Mouse (Mus musculus) adrenal gland, adult 2 months (tissue): ENCODE measurements around the gene Olfr31. TPM values are rescaled to one million over a fixed set of nuclear protein-coding genes. Genes with fewer than 3 reads are reported as not detected.

Experiments
- DNase-seq: peaks from one replicate; pipeline ENCODE4 v3.0.0; 2021
- long read RNA-seq: library from polyadenylated mRNA; stranded (forward); transcript quantifications from one replicate; pipeline ENCODE4 v2.0.0, GENCODE M21; 2021
- polyA plus RNA-seq: library from polyadenylated mRNA; depleted of rRNA; stranded (reverse); fragments of >200 nt; gene quantifications from 2 replicates; pipeline ENCODE4 v1.2.3, GENCODE M21; 2012; rRNA removed
- total RNA-seq, 2 experiments: library from RNA; stranded (reverse); gene quantifications; 2 replicates each; pipeline ENCODE4 v1.2.3; 2021

Gene Olfr31
- total RNA-seq (not detected), polyA plus RNA-seq (not detected in 2 replicates)
- long read RNA-seq, result 0 reads

DNA sequence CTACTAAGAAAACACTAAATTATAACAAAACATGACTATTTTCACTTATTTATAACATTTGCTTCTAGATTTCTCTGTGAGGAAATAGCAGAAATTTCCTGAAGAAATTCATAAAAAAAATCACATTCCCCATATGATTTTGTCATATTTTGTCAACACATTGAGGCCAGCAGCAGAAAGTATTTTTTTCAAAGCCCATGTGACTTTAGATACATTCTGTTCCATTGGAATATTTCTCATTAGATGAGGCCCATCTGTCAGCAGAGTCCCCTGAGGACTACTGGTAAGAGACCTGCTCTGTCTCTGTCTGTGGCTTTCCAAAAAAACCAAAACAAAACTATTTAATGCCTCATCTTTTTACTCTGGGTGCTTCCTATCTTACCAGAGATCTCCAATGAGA is at the start of gene Olfr31:
Gene Olfr31 (plus strand): TSS at position 301 of the 400 bp plus-strand sequence.
- no peak for DNase-seq

DNA sequence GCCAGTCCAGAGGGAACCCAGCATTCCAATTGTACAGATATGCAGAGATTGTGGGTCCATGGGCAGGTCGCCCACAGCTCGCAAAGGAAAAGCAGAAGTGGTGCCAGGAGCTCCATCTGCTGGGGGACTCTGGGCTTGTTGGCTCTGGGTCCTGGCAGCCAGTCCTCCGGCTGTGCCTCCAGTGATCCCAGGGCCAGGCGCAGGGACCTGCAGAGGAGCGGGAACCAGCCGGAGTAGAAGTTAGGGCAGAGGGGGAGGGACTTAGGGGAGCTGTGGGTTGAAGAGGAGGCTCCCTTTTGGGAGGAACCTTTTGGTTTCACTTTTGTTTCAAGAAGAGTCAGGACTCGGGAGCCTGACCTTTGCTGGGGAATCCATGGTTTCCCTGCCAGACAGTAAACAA is 28.2 kb upstream of the Olfr31 start:
- DNase-seq, result peak; percentile 66

DNA sequence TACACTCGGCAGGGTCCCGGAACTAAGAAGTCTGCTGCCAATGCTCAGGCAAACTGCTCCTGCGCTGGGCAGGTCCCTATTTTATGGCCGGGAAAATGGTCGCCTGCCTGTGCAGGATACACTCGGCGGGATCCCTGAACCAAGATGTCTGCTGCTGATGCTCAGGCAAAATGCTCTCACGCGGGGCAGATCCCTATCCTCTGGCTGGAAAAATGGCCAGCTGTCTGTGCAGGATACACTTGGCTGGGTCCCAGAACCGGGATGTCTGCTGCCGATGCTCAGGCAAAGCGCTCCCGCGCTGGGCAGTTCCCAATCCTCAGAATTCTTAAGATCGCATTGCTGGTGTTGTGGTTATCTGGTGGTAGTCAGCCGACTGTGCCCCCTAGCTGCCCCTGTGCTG is 13.7 kb upstream of the Olfr31 start:
- no peak for DNase-seq

DNA sequence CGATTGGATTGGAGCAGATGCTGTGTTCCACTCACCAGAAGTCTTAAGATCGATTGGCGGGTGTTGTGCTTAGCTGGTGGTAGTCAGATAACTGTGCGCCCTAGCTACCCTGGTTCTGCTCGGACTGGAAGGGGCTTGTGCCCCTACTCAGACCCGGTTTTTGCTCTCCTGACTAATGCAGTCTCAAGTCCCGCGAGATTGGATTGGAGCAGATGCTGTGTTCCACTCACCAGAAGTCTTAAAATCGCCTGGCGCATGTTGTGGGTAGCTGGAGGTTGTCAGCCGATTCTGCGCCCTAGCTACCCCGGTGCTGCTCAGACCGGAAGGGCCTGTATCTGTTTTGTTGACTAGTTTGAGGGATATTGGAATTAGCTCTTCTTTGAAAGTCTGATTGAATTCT is 13.2 kb upstream of the Olfr31 start:
- DNase-seq, result no peak

DNA sequence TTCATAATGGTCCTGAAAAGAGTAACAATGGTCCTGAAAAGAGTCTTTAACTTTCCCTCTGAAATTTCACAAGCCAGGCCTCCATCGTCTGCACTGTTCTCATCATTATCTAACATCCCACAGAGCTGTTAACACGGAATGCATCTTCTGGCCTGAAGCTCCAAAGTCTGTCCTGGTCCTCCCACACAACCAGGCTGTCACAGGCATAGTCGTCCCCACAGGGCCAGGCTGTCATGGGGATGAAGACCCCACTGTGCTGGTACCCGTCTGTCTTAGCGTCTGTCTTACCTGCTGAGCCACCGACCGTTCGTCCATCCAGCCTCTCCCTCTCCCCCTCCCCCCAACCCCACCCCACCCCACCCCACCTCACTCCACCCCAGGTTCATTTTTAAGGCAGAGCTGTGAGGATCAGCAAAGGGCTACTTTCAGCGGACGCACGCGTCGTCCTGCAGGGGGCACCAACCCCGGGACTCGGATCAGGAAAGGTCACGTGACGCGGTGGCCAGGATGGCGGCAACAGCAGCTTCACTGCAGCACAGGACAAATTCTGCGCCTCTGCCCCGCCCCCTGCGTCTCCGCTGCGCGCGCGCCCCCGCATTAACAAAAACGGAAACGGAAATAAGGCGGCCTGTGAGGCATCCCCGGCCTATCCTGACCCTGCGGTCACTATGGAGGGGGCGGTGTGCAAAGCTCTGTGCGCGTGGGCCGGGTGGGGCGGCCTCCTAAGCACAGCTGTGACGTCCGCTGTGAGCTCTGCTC is 22.7 kb downstream of the Olfr31 start:
- peak; percentile 92 for DNase-seq

DNA sequence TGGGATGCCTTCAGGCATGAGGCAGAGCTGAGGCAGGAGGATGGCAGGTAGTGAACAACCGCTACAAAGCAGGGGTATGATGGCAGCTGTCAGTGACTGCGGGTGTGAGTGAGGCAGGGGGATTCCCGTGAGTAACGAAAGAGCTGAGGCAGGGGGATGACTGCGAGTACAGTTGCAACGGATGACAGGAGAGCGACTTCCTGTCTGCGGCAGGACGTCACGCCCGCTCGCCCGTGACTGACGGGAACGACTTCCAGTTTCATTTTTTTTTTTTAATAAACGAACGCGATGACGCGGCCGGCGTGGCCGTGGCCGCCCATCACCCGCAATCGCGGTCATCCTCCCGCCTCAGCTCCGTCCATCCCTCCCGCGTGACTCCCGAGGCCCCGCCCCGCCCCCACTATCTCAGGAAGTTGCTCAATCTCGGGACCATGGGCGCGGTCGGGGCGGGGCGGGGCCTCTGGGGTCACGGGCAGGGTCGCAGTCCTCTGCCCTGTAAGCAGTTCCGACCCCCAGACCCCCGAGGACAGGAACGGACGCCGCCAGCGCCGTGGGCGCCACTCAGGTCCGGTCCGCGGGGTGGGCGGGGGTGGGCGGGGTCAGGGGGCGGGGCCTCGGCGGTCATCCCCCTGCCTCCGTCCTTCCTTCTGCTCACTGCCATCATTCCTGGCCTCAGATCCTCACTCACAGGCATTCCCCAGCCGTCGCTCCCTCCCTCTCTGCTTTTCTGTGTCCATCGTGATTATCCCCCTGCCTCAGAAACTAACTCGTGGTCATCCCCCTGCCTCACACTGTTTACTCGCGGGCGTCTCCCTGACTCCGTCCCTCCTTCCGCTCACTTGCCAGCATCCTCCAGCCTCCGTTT is 23.6 kb downstream of the Olfr31 start, which contains the start of gene Il3ra:
Gene Il3ra (plus strand): TSS at position 328 of the 865 bp plus-strand sequence.
- peak; percentile 78 for DNase-seq

DNA sequence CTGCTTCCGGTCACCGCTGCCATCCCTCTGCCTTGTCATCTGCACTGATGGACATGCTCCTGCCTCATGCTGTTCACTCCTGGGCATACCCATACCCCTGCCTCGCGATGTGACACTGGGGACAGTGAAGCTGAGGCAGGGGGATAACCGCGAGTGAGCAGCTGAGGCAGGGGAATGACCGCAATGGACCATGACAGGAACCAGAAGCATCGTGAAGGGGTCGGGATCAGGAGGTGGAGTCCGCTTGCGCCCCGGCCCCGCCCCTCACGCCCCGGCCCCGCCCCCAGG is 24.1 kb downstream of the Olfr31 start:
- no peak for DNase-seq

DNA sequence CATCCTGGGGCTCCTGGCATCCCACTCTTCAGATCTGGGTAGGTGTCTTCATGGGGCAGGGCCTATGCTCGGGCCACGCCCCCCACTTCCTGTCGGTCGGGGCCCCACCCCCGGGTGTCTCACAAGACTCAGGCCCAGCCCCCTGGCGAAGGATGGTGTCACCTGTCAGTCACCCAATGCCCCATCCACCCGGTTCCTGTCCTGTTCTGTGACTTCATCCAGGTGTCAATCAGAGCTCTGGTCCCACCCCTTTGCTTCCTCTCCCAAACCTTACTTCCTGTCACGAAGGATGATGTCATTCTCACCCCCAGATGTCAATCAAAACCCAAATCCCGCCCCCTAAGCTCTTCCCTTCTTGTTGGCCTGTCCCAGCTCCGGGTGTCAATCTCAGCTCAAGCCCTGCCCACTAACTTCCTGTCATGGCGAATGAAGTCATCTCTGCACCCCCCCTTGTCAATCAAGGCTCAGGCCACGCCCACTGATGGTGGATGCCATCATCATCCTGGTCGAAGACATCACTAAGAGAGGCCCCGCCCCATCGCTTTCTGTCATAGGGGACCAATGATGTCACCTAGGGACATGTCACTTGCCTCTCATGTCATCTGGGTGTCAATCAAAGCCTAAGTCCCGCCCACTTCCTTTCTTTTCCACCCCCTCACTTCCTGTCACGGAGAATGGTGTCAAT is 24.7 kb downstream of the Olfr31 start:
- DNase-seq, result peak; percentile 12

DNA sequence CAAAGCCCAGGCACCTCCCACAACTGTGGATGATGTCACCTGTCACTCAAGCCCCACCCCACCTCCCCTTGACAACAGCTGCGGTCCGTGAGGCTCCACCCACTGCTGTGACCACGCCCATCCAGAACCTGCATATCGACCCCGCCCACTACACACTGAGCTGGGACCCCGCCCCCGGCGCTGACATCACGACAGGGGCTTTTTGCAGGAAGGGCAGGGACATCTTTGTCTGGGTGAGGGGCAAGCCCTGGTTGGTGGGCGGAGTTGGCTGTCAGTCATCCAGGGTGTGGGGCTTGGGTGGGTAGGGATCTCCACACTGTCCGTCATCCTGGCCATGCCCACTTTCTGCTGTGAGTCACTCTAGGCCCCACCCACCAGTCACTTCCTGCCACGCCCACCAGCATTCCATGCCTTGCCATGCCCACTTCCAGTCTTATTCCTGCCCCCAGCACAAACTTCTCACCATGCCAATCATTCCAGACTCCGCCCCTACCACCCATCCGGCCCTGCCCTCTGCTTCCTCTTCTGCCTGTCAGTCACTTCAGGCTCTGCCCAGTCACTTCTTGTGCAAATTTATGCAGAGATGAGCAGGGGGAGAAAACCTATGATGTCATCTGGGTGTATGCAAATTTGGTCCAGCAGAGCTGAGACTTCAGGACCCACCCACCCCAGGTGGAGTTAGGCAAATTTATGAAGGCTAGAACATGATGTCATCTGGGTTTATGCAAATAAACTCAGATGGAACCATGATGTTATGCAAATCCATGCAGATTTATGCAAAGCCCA is 25.4 kb downstream of the Olfr31 start:
- peak; percentile 18 for DNase-seq

DNA sequence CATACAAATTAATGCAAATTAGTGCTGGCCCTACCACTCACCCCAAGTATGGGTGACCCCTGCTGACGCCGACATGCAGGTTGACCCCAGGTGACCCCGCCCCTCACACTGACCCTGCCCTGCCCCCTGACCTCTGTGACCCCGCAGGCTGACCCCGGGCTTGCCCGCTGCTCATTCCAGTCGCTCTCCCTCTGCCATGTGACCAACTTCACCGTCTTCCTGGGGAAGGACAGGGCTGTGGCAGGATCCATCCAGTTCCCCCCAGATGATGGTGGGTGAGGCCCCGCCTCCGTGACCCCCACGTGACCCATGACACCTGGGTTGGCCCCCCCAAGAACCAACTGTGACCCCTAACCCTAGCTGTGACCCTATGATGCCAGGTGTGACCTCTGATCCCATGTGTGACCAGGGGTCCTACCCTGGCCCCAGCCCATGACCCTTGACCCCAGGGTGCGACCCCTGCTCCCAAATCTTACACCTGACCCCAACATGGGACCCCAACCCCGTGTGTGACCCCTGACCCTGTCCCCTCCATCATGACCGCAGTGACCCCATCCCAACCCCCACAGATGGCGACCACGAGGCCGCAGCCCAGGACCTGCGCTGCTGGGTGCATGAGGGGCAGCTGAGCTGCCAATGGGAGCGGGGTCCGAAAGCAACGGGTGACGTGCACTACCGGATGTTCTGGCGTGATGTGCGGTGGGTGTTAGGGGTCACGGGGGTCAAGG is 26.2 kb downstream of the Olfr31 start:
- DNase-seq, result peak; percentile 25

DNA sequence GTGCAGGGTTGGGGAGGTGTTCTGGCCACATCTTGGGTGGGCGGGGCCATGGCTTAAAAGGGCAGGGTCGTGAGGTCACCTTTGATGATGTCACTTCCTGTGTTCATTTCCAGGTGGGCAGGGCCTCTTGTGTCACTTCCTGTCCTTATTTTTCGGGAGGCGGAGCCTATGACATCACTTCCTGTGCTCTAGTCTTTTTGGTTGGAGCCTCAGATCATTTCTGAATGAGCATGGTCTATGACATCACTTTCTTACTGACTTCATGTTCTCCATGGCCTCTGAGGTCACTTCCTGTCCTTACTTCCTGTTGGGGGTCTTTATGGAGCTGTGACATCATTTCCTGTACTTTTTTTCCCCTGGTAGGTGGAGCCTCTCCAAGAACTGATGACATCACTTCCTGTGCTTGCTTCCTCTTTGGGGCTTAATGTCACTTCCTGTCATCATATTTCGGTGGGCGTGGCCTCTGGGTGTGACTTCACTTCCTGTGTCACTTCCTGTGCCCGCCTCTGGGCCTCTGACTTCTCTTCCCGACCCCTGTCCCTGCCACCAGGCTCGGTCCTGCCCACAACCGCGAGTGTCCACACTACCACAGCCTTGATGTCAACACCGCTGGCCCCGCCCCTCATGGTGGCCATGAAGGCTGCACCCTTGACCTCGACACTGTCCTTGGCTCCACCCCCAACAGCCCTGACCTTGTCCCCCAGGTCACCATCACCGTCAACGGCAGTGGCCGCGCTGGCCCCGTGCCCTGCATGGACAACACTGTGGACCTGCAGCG is 27.0 kb downstream of the Olfr31 start:
- DNase-seq, result peak; percentile 4

DNA sequence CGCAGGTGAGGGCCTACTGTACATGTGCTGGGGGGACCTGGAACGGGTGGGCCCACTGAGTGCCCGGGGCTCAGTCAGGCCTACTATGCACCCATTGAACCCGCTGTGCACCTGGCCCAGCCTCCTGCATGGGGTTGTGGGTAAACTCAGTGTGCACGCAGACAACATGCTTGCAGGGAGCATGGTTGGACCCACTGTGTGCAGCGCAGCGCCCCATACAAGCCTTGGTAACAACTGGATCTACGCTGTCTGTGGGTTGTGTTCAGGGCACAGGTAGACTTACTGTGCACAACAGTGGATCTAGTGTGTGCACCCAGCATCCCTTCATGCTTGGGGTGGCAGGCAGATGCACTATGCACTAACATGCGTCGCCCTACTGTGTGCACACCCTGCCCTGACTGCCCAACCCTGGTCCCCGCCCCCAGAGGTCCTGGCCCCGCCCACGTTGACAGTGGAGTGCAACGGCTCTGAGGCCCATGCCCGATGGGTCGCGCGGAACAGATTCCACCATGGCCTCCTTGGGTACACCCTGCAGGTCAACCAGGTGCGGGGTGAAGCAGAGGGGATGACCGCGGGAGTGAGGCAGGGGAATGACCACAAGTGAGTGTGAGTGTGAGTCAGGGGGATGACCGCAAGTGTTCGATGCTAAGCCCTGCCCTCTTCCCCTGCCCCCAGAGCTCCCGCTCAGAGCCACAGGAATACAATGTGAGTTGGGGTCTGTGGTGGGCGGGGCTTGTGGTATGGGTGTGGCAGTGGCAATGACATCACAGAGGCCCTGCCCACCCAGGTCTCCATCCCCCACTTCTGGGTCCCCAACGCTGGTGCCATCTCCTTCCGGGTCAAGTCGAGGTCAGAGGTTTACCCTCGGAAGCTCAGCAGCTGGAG is 27.9 kb downstream of the Olfr31 start:
- peak; percentile 2 for DNase-seq

DNA sequence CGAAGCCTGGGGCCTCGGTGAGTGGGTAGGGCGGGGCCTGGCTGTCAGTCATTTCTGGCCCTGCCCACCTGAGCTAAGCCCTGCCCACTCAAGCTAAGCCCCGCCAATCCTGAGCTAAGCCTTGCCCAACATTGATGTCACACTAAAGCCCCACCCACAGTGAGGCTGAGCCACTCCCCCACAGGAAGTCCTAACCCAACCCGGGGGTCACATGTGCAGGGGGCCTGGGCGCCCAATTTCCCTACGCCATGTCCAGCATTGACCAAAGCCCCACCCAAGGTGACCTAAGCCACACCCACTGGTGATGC is 28.5 kb downstream of the Olfr31 start:
- DNase-seq, result peak; percentile 1

DNA sequence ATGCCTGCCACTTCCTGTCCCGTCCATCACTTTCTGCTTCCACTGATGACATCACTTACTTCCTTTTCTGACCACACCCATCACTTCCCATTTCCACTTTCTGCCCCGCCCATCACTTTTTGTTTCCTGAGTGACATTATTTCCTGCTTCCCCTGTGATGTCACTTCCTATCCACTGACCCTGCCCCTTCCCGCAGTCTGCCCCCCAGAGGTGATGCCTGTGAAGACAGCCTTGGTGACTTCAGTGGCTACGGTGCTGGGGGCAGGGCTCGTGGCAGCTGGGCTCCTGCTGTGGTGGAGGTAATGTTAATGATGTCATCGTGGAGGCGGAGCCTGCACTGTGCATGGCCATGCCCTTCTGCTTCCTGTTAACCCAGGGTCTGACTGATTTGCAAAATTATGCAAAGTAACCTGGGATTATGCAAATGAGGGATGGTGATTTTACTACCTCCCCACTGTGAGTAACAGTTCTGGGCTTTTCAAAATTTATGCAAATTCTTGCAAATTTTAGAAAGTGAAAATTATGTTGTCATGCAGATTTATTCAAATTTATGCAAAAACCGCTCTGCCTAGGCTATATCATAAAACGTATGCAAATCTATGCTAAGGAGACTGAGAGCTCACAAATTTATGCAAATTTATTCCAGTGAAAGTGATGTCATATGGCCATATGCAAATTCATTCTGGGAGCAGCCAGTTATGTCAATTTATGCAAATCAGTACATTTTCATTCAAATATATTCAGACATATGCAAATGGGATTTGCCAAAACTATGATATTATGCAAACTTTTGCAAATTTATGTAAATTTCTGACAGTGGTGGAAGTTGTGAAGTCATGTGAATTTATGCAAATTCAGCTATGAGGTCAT is 29.3 kb downstream of the Olfr31 start:
- no peak for DNase-seq

DNA sequence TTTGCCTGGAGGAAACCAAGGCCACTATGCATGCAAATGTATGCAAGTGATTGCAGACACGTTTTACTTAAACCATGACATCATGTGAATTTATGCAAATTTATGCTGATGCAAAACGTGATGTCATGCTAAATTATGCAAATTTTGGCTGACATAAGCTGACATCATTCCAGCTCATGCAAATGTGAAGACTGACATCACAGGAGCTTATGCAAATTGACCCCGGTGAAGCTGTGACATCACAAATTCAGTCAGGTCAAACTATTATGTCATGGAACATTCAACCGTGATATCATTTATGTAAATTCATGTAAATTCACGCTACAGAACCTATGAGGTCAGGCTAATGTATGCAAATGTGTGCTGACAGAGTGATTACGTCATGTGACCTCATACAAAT is 30.0 kb downstream of the Olfr31 start:
- DNase-seq, result no peak

DNA sequence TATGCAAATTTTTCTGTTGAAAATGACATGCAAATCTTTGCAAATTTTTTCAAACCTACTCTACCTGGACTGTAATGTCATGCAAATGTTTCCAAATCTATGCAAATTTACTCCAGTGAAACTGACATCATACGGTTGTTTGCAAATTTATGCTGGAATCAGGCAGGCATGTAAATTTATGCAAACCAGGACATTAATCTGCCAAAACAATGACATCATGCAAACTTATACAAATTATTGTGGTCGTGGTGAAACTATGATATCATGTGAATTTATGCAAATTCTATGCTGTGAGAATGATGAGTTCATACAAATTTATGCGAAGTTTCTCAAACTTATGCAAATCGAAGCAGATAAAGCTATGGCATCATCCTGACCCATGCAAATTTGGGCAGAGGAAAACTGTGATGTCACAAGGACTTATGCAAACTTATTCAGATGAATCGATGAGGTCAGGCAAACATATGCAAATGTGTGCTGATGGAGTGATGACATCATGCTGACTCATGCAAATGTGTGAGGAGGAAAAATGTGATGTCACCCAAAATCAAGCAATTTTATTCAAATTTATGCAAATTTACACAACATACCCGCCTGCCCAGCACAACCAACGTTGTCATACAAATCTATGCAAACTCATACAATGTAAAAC is 30.6 kb downstream of the Olfr31 start:
- no peak for DNase-seq

DNA sequence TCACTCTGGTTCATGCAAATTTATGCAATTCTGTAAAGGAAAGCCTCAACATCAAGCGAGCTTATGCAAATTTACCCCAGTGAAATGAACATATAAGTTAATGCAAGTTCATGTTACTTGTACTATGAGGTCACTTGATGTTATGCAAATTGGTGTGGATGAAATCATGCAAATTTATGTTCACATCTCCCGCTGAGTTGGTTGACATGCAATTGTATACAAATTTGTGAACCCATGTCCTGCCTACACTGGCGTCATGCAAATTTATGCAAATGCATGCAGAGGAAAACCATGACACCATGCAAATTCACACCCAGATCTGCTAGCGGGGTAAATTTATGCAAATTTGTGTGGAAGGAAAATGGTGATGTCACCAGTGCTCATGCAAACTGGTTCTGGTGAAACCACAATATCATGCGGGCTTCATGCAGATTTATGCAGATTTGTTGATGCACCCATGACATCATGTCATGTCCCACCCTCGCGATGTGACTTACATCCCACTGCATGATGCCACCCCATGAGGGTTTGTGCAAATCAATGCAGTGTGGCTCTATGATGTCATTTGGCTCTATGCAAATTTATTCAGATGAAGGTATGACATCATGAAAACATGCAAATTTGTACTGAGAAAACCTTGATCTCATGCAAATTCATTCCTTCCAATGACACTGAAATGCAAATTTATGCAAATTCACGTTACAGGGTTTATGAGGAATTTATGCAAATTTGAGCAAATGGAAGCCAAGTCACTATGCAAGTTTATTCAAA is 31.3 kb downstream of the Olfr31 start:
- no peak for DNase-seq
